Mouse (Mus musculus): ENCODE measurements at regions not wholly inside any gene's neighbourhood (a gene's known extent, or its start where the extent isn't known, plus 50 kb on each side); places are given as distances from the start of the nearest gene placed in this dataset.

GRCm38 (mm10) chr16:93498800-93499199, 105.1 kb downstream of the Setd4 start:
- in situ Hi-C loops (cut with MboI; ENCODE audit: low sequenced_read_pairs in 2 of 2, unreplicated experiment in 2 of 2): no loop called here
- H3K36me3 ChIP-seq (ENCODE audit: control insufficient read depth, insufficient read depth, low read length, poor library complexity, severe bottlenecking): no peaks in the 10 kb centered on the region
- DNase-seq (ENCODE audit: low read depth, low spot score): no peak

GRCm38 (mm10) chr16:93493337-93494002, 110.4 kb downstream of the Setd4 start:
- no peaks in the 10 kb centered on the region for H3K36me3 ChIP-seq (ENCODE audit: control insufficient read depth, insufficient read depth, low read length, poor library complexity, severe bottlenecking)
- no peak for TF ChIP-seq CHD2 (IDR thresholded peaks at IDR 0.05; ENCODE audit: low read depth, low read length)
- no peak for TF ChIP-seq MAFK (IDR thresholded peaks at IDR 0.05; ENCODE audit: insufficient read depth, low read depth, low read length)
- TF ChIP-seq ZNF384 (IDR thresholded peaks at IDR 0.05; ENCODE audit: low read depth, low read length): no peak
- TF ChIP-seq ZC3H11A (IDR thresholded peaks at IDR 0.05; ENCODE audit: borderline replicate concordance, low read depth, low read length): no peak
- no peak overlapping the region for H3K4me3 ChIP-seq (ENCODE audit: insufficient read depth in 1 of 2, low read depth in 1 of 2, low read length in 2 of 2, poor library complexity in 1 of 2, severe bottlenecking in 1 of 2)
- in situ Hi-C loops (cut with MboI; ENCODE audit: low sequenced_read_pairs in 2 of 2, unreplicated experiment in 2 of 2): no loop called here
- DNase-seq (ENCODE audit: low read depth, low spot score): no peak
- H3K27ac ChIP-seq (ENCODE audit: insufficient read depth, low read depth, low read length, poor library complexity, severe bottlenecking): no peak overlapping the region
- H3K4me1 ChIP-seq (ENCODE audit: control insufficient read depth in 2 of 2, insufficient read depth in 2 of 2, low read length in 2 of 2, poor library complexity in 1 of 2): peaks cover 0 to 6% of the 10 kb centered on the region in 2 experiments; a peak in 1 of 4 replicates
- H3K9ac ChIP-seq (ENCODE audit: insufficient read depth, low read depth, low read length, poor library complexity, severe bottlenecking): no peak overlapping the region
- no peaks in the 10 kb centered on the region for H3K9me3 ChIP-seq (ENCODE audit: control insufficient read depth, insufficient read depth, low read depth, low read length)

More at GRCm38 (mm10) chr16:93498800-93499199, 105.1 kb downstream of the Setd4 start:
- H3K4me3 ChIP-seq (ENCODE audit: insufficient read depth in 1 of 2, low read depth in 1 of 2, low read length in 2 of 2, poor library complexity in 1 of 2, severe bottlenecking in 1 of 2): no peak overlapping the region
- H3K9ac ChIP-seq (ENCODE audit: insufficient read depth, low read depth, low read length, poor library complexity, severe bottlenecking): no peak overlapping the region
- no peaks in the 10 kb centered on the region for H3K4me1 ChIP-seq (ENCODE audit: control insufficient read depth in 2 of 2, insufficient read depth in 2 of 2, low read length in 2 of 2, poor library complexity in 1 of 2)
- no peaks in the 10 kb centered on the region for H3K9me3 ChIP-seq (ENCODE audit: control insufficient read depth, insufficient read depth, low read depth, low read length)
- H3K27ac ChIP-seq (ENCODE audit: insufficient read depth, low read depth, low read length, poor library complexity, severe bottlenecking): no peak overlapping the region
- no peak for TF ChIP-seq ZNF384 (IDR thresholded peaks at IDR 0.05; ENCODE audit: low read depth, low read length)
- TF ChIP-seq HCFC1 (IDR thresholded peaks at IDR 0.05; ENCODE audit: borderline replicate concordance, insufficient read depth, low read length): no peak
- TF ChIP-seq CHD2 (IDR thresholded peaks at IDR 0.05; ENCODE audit: low read depth, low read length): no peak
- no peak for TF ChIP-seq MAFK (IDR thresholded peaks at IDR 0.05; ENCODE audit: insufficient read depth, low read depth, low read length)
- TF ChIP-seq ZC3H11A (IDR thresholded peaks at IDR 0.05; ENCODE audit: borderline replicate concordance, low read depth, low read length): no peak

GRCm38 (mm10) chr16:93486646-93487550, 117.0 kb downstream of the Setd4 start:
- in situ Hi-C loops (cut with MboI; ENCODE audit: low sequenced_read_pairs in 2 of 2, unreplicated experiment in 2 of 2): no loop called here
- no peaks in the 10 kb centered on the region for H3K36me3 ChIP-seq (ENCODE audit: control insufficient read depth, insufficient read depth, low read length, poor library complexity, severe bottlenecking)
- H3K27ac ChIP-seq (ENCODE audit: insufficient read depth, low read depth, low read length, poor library complexity, severe bottlenecking): no peak overlapping the region
- DNase-seq (ENCODE audit: low read depth, low spot score): no peak
- H3K4me1 ChIP-seq (ENCODE audit: control insufficient read depth in 2 of 2, insufficient read depth in 2 of 2, low read length in 2 of 2, poor library complexity in 1 of 2): peaks cover 0 to 3% of the 10 kb centered on the region in 2 experiments; a peak in 1 of 4 replicates
- H3K9ac ChIP-seq (ENCODE audit: insufficient read depth, low read depth, low read length, poor library complexity, severe bottlenecking): no peak overlapping the region
- no peak for TF ChIP-seq ZNF384 (IDR thresholded peaks at IDR 0.05; ENCODE audit: low read depth, low read length)
- no peak for TF ChIP-seq ZC3H11A (IDR thresholded peaks at IDR 0.05; ENCODE audit: borderline replicate concordance, low read depth, low read length)
- TF ChIP-seq CHD2 (IDR thresholded peaks at IDR 0.05; ENCODE audit: low read depth, low read length): no peak
- TF ChIP-seq HCFC1 (IDR thresholded peaks at IDR 0.05; ENCODE audit: borderline replicate concordance, insufficient read depth, low read length): no peak
- TF ChIP-seq MAFK (IDR thresholded peaks at IDR 0.05; ENCODE audit: insufficient read depth, low read depth, low read length): no peak
- H3K4me3 ChIP-seq (ENCODE audit: insufficient read depth in 1 of 2, low read depth in 1 of 2, low read length in 2 of 2, poor library complexity in 1 of 2, severe bottlenecking in 1 of 2): no peak overlapping the region
- H3K9me3 ChIP-seq (ENCODE audit: control insufficient read depth, insufficient read depth, low read depth, low read length): no peaks in the 10 kb centered on the region

DNA sequence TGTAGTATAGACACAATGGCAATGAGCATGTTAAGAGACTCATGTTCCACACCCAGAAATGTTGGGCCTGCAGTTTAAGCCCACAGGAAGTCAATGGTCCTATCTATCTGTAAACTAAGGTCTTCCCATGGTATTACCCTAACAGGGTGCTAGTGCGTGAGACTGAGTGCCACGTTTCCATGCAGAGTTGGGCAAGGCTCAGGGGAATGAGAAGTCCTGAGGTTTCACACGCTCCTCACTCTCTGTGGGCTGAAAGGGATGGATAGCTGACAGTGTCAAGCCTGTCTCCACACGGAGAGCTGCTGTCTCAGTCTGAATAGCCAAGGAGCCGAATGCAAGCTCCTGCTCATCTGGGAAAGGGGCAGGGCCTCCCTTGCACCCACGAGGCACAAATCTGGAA, 133.9 kb downstream of the Setd4 start:
- DNase-seq (ENCODE audit: low read depth, low spot score): no peak
- Histone ChIP-seq H3K27ac (ENCODE audit: insufficient read depth, low read depth, low read length, poor library complexity, severe bottlenecking) (no peak overlapping the region), H3K9me3 (ENCODE audit: control insufficient read depth, insufficient read depth, low read depth, low read length) (no peaks in the 10 kb centered on the region), H3K36me3 (ENCODE audit: control insufficient read depth, insufficient read depth, low read length, poor library complexity, severe bottlenecking) (no peaks in the 10 kb centered on the region), H3K9ac (ENCODE audit: insufficient read depth, low read depth, low read length, poor library complexity, severe bottlenecking) (no peak overlapping the region), H3K4me1 (ENCODE audit: control insufficient read depth in 2 of 2, insufficient read depth in 2 of 2, low read length in 2 of 2, poor library complexity in 1 of 2) (peaks cover 1 to 8% of the 10 kb centered on the region in 2 experiments; a peak in 2 of 4 replicates), H3K4me3 (ENCODE audit: insufficient read depth in 1 of 2, low read depth in 1 of 2, low read length in 2 of 2, poor library complexity in 1 of 2, severe bottlenecking in 1 of 2) (no peak overlapping the region)
- TF ChIP-seq MAFK (IDR thresholded peaks at IDR 0.05; ENCODE audit: insufficient read depth, low read depth, low read length) (no peak), ZNF384 (IDR thresholded peaks at IDR 0.05; ENCODE audit: low read depth, low read length) (no peak), CHD2 (IDR thresholded peaks at IDR 0.05; ENCODE audit: low read depth, low read length) (no peak), ZC3H11A (IDR thresholded peaks at IDR 0.05; ENCODE audit: borderline replicate concordance, low read depth, low read length) (no peak), HCFC1 (IDR thresholded peaks at IDR 0.05; ENCODE audit: borderline replicate concordance, insufficient read depth, low read length) (no peak)
- in situ Hi-C loops (cut with MboI; ENCODE audit: low sequenced_read_pairs in 2 of 2, unreplicated experiment in 2 of 2): no loop called here
